Mouse (Mus musculus) cortical plate, adult 2 months (tissue): ENCODE data around the gene Lrrc36.

Experiments
- CTCF ChIP-seq: fragments of 200-500 bp; IDR thresholded peaks from 2 replicates; pipeline ENCODE4 v1.5.1; 2011; ENCODE audit warnings: mild to moderate bottlenecking, control low read depth, low read length; ENCODE audit not compliant: insufficient read depth; ENCODE audit errors: extremely low read depth
- POLR2A ChIP-seq: fragments of 200-500 bp; IDR thresholded peaks from 2 replicates; pipeline ENCODE4 v1.6.1; 2011; ENCODE audit warnings: mild to moderate bottlenecking, low read length, control low read depth; ENCODE audit not compliant: insufficient read depth; ENCODE audit errors: extremely low read depth

- TF ChIP-seq CTCF (no peak), POLR2A (no peak)
These were observed 35.2 kb downstream of the Lrrc36 start for GRCm38 (mm10) chr8:105448596-105448995.
